Mouse (Mus musculus) heart, adult 18-20 months (tissue): ENCODE measurements at regions not wholly inside any gene's neighbourhood (a gene's known extent, or its start where the extent isn't known, plus 50 kb on each side); places are given as distances from the start of the nearest gene placed in this dataset.

Source experiments
- DNase-seq, 2 experiments: peaks; one replicate each; pipeline ENCODE4 v3.0.0; 2021 to 2022; ENCODE audit warnings: mixed read lengths in 1 of 2

GRCm38 (mm10) chr15:19778651-19779050 lies 670.4 kb upstream of the Cdh12 start:
- no peak for DNase-seq

GRCm38 (mm10) chr15:19783883-19784282 lies 665.2 kb upstream of the Cdh12 start:
- DNase-seq = no peak

- no peak for DNase-seq
These were observed 642.1 kb upstream of the Cdh12 start for GRCm38 (mm10) chr15:19806994-19807393.

- DNase-seq = no peak
These were observed 635.4 kb upstream of the Cdh12 start for GRCm38 (mm10) chr15:19813647-19814046.

GRCm38 (mm10) chr15:19856892-19857655 lies 592.0 kb upstream of the Cdh12 start:
- DNase-seq = peak; percentile 21 to 63

- no peak for DNase-seq
These were observed 591.4 kb upstream of the Cdh12 start for GRCm38 (mm10) chr15:19857656-19858006.

GRCm38 (mm10) chr15:19858668-19859067 lies 590.4 kb upstream of the Cdh12 start:
- DNase-seq = no peak

GRCm38 (mm10) chr15:19863979-19864378 lies 585.1 kb upstream of the Cdh12 start:
- DNase-seq = no peak

- DNase-seq = no peak
These were observed 582.5 kb upstream of the Cdh12 start for GRCm38 (mm10) chr15:19866559-19866958.

- no peak for DNase-seq
These were observed 580.0 kb upstream of the Cdh12 start for GRCm38 (mm10) chr15:19869041-19869440.

GRCm38 (mm10) chr15:19872611-19873010 lies 576.5 kb upstream of the Cdh12 start:
- DNase-seq = peak; percentile 7 to 13
